Mouse (Mus musculus) bone marrow macrophage, adult 2 months (primary cell): ENCODE measurements around the gene Olfr134. TPM values are rescaled to one million over a fixed set of nuclear protein-coding genes. Genes with fewer than 3 reads are reported as not detected.
"Not testable (repeated sequence)": the region's sequence is repeated elsewhere in the genome, so short reads cannot be mapped to it uniquely, and the experiment has no call there.

ENCODE experiments used
- H3K27ac ChIP-seq: 2 replicates; pipeline ENCODE4 v1.5.1; 2012; ENCODE audit warnings: low read depth, low read length; ENCODE audit not compliant: insufficient read depth
- H3K4me1 ChIP-seq: 2 replicates; pipeline ENCODE4 v1.6.1; 2012; ENCODE audit warnings: low read length; ENCODE audit not compliant: control insufficient read depth, insufficient read depth
- H3K4me3 ChIP-seq: 2 replicates; pipeline ENCODE4 v1.5.1; 2012; ENCODE audit warnings: mild to moderate bottlenecking, low read length, moderate library complexity; ENCODE audit not compliant: insufficient read depth
- CTCF ChIP-seq: IDR thresholded peaks from 2 replicates; pipeline ENCODE4 v1.5.1; 2012; ENCODE audit warnings: low read depth, mild to moderate bottlenecking, low read length, moderate library complexity
- POLR2A ChIP-seq: IDR thresholded peaks from 2 replicates; pipeline ENCODE4 v1.6.1; 2012; ENCODE audit warnings: mild to moderate bottlenecking, low read depth, low read length, borderline replicate concordance
- polyA plus RNA-seq: library from polyadenylated mRNA; stranded (reverse); fragments of >200 nt; gene quantifications from 2 replicates; pipeline ENCODE4 v1.2.4, GENCODE M21; 2012; ENCODE audit not compliant: missing spikeins, insufficient read depth, insufficient read length

Olfr134 gene
- not detected in 2 replicates for polyA plus RNA-seq

DNA sequence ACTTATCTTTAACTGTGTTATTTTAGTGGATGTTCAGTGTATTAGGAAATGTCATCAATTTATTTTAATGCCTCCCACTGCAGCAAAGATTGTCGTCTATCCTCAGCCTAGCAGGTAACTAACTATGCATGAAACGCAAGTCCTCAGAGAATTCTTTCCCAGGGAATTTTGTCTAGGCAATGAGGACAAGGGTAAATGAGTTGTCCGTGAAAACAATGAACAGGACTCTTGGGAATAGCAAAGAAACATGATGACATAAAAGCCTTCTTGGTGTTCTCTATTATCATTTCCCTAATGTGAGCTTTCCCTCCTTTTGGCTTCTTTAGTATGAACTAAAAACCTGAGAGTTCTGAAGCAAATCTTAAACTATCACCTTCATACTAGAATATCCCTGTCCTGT, at the start of gene Olfr134:
Gene Olfr134 (plus strand): TSS at position 301 of the 400 bp plus-strand sequence.
- TF ChIP-seq CTCF (no peak), POLR2A (no peak)
- H3K27ac ChIP-seq: no peak within 1 kb of the TSS
- no peaks in the 10 kb centered on the region for H3K4me1 ChIP-seq
- no peak within 1 kb of the TSS for H3K4me3 ChIP-seq

DNA sequence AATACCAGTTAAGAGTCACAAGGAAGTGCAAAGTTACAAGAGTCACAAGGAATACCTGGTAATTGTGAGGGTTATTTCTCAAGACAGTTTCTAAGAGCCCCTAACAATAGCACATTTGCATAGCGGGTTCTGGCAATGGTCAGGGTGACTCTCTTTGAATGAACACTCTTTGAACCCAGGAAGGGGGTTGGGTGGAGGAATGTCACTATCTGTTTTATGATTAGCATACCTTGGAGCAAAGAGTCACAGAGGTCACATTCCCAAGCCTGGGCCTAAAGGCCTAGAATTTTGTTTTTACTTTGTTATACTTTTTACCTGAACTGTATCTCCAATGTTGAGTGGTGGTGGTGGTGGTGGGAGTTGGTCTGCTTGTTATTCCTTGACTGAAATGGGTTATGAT, 47.0 kb upstream of the Olfr134 start:
- not testable (repeated sequence) for H3K27ac ChIP-seq, H3K4me1 ChIP-seq, H3K4me3 ChIP-seq

GRCm38 (mm10) chr17:38125371-38125770, 45.8 kb upstream of the Olfr134 start:
- not testable (repeated sequence) for H3K4me3 ChIP-seq, H3K4me1 ChIP-seq, H3K27ac ChIP-seq

- Histone ChIP-seq H3K4me1 (no peaks in the 10 kb centered on the region), H3K4me3 (no peak within 1 kb of the TSS), H3K27ac (no peak within 1 kb of the TSS)
- TF ChIP-seq CTCF (no peak), POLR2A (no peak)
Measured at GRCm38 (mm10) chr17:38134426-38134825, 36.8 kb upstream of the Olfr134 start, which contains the start of gene Olfr132. TSS of gene Olfr132 (minus strand) at chr17:38134526.

DNA sequence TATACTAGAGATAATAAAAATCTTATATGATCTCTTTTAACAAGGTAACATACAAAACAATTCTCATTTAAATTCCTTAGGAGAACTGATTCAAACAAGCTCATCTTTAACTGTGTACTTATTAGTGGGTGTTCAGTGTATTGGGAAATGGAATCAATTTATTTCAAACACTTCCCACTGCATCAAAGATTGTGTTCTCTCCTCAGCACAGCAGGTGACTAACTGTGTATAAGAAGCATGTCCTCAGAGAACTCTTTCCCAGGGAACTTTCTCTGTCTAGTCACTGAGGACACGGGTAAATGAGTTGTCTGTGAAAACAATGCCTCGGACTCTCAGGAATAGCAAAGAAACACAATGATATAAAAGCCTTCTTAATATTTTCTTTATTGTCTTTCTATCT, 26.2 kb upstream of the Olfr134 start, which contains the start of gene Olfr133:
Gene Olfr133 (plus strand): TSS at position 301 of the 400 bp plus-strand sequence.
- Histone ChIP-seq H3K27ac (no peak within 1 kb of the TSS), H3K4me3 (no peak within 1 kb of the TSS), H3K4me1 (no peaks in the 10 kb centered on the region)
- no peak for TF ChIP-seq POLR2A
- no peak for TF ChIP-seq CTCF

- H3K4me1 ChIP-seq: no peaks in the 10 kb centered on the region
- no peak within 1 kb of the TSS for H3K27ac ChIP-seq
- TF ChIP-seq CTCF: no peak
- no peak for TF ChIP-seq POLR2A
- no peak within 1 kb of the TSS for H3K4me3 ChIP-seq
Measured at GRCm38 (mm10) chr17:38204035-38204434, 32.8 kb downstream of the Olfr134 start, which contains the start of gene Olfr135. TSS of gene Olfr135 (plus strand) at chr17:38204335.

Other genes with a start within 250 kb of the Olfr134 start
- not detected in 2 replicates for gene Olfr761, start 218.3 kb upstream of the Olfr134 start, polyA plus RNA-seq
- gene Olfr129, start 111.3 kb upstream of the Olfr134 start, polyA plus RNA-seq: not detected in 2 replicates
- gene Olfr130, start 107.5 kb upstream of the Olfr134 start, polyA plus RNA-seq: not detected in 2 replicates
- gene Olfr131, start 82.7 kb upstream of the Olfr134 start, polyA plus RNA-seq: not detected in 2 replicates
- not detected in 2 replicates for gene Olfr132, start 36.9 kb upstream of the Olfr134 start, polyA plus RNA-seq
- not detected in 2 replicates for gene Olfr133, start 26.1 kb upstream of the Olfr134 start, polyA plus RNA-seq
- gene Olfr135, start 32.9 kb downstream of the Olfr134 start, polyA plus RNA-seq: not detected in 2 replicates
- gene Olfr138, start 89.6 kb downstream of the Olfr134 start, polyA plus RNA-seq: not detected in 2 replicates
- not detected in 2 replicates for gene Olfr137, start 136.2 kb downstream of the Olfr134 start, polyA plus RNA-seq
- gene Olfr136, start 158.4 kb downstream of the Olfr134 start, polyA plus RNA-seq: not detected in 2 replicates
- not detected in 2 replicates for gene Esp36, start 248.8 kb downstream of the Olfr134 start, polyA plus RNA-seq